Mouse (Mus musculus) midbrain, postnatal 0 days (tissue): Measurements from ENCODE around the gene Gm5089. TPM values are rescaled to one million over a fixed set of nuclear protein-coding genes. Genes with fewer than 3 reads are reported as not detected.
A peak's percentile ranks its signal among the peaks of the same experiment; 100 is the strongest.

Source experiments
- ATAC-seq: fragments of 200-750 bp; cut with Nextera tagmentation; 2 replicates; pipeline ENCODE4 v1.8.0; 2017; ENCODE audit warnings: moderate number of reproducible peaks, mild to moderate bottlenecking, moderate TSS enrichment, moderate library complexity; ENCODE audit not compliant: low FRiP score
- DNase-seq: peaks from one replicate; pipeline ENCODE4 v3.0.0-alpha.2; 2015; ENCODE audit warnings: low spot score
- H3K27ac ChIP-seq: fragments of 300-500 bp; sonication (generic); 2 replicates; pipeline ENCODE4 v1.5.1; 2014; ENCODE audit warnings: low read depth, mild to moderate bottlenecking, low read length, mixed read lengths
- H3K27me3 ChIP-seq: fragments of 300-500 bp; sonication (generic); 2 replicates; pipeline ENCODE4 v1.6.1; 2014; ENCODE audit warnings: low read length, control low read depth, mixed read lengths; ENCODE audit not compliant: insufficient read depth
- H3K36me3 ChIP-seq: fragments of 300-500 bp; sonication (generic); 2 replicates; pipeline ENCODE4 v1.6.1; 2014; ENCODE audit warnings: low read length, control low read depth, mixed read lengths; ENCODE audit not compliant: insufficient read depth
- H3K4me1 ChIP-seq: fragments of 300-500 bp; sonication (generic); 2 replicates; pipeline ENCODE4 v1.6.1; 2014; ENCODE audit warnings: mild to moderate bottlenecking, control low read depth, antibody characterized with exemption, low read length, mixed read lengths; ENCODE audit not compliant: insufficient read depth
- H3K4me2 ChIP-seq: fragments of 300-500 bp; sonication (generic); 2 replicates; pipeline ENCODE4 v1.6.1; 2014; ENCODE audit warnings: low read depth, mild to moderate bottlenecking, low read length, mixed read lengths; ENCODE audit not compliant: poor library complexity, severe bottlenecking
- H3K4me3 ChIP-seq: fragments of 300-500 bp; sonication (generic); 2 replicates; pipeline ENCODE4 v1.5.1; 2014; ENCODE audit warnings: low read depth, mild to moderate bottlenecking, low read length, moderate library complexity
- H3K9ac ChIP-seq: fragments of 300-500 bp; sonication (generic); replicated peaks from 2 replicates; pipeline ENCODE4 v1.6.1; 2014; ENCODE audit warnings: mild to moderate bottlenecking, low read length, moderate library complexity, mixed read lengths; ENCODE audit not compliant: poor library complexity, severe bottlenecking
- H3K9me3 ChIP-seq: fragments of 300-500 bp; sonication (generic); 2 replicates; pipeline ENCODE4 v1.6.1; 2016; ENCODE audit warnings: low read length, control low read depth
- CTCF ChIP-seq: IDR thresholded peaks from 2 replicates; pipeline ENCODE4 v1.5.1; 2016; ENCODE audit warnings: antibody characterized with exemption, mild to moderate bottlenecking
- WGBS: fragments of 180-500 bp; shearing (Covaris S2); extraction: QIAGEN DNeasy Blood & Tissue Kit; methylation state at CpG from one replicate; pipeline ENCODE4 v1.1.7; 2014; 5-methylcytosine and 5-hydroxymethylcytosine counted together
- polyA plus RNA-seq: library from polyadenylated mRNA; unstranded; fragments of >200 nt; fragmentation: Nextera tagmentation; extraction: Ambion mirVana; gene quantifications from 2 replicates; pipeline ENCODE4 v1.2.1, GENCODE M21; 2015
- total RNA-seq: library from RNA; depleted of rRNA; stranded (reverse); fragments of >200 nt; gene quantifications from 2 replicates; pipeline ENCODE4 v1.2.3, GENCODE M21; 2014

Gm5089 gene
- total and polyA plus RNA-seq, 2 experiments from 2014 or later = 1.9 TPM; not detected in 1

- Histone ChIP-seq H3K36me3 (no peaks in the 10 kb centered on the region), H3K9me3 (no peaks in the 10 kb centered on the region), H3K4me3 (no peak overlapping the region), H3K27ac (no peak overlapping the region), H3K9ac (no peak overlapping the region), H3K4me1 (0 out of 2 replicates have a peak, but pooled peaks cover 4% of the 10 kb centered on the region), H3K4me2 (no peak overlapping the region), H3K27me3 (peaks cover 58% of the 10 kb centered on the region)
- no peak for TF ChIP-seq CTCF
- no peak for ATAC-seq
- no peak for DNase-seq
- 64% methylated on average over 5 of the region's 5 CpGs for WGBS
Measured at GRCm38 (mm10) chr14:122451551-122452145, 733 bp upstream of the Gm5089 start.

- Histone ChIP-seq H3K27me3 (peaks cover 47% of the 10 kb centered on the region), H3K4me1 (0 out of 2 replicates have a peak, but pooled peaks cover 4% of the 10 kb centered on the region), H3K9ac (peak overlapping the region; percentile 46), H3K4me3 (peak overlapping the region; percentile 34), H3K9me3 (no peaks in the 10 kb centered on the region), H3K36me3 (no peaks in the 10 kb centered on the region), H3K27ac (0 out of 2 replicates have a peak overlapping the region, but pooled peaks have one; percentile 34), H3K4me2 (peak overlapping the region; percentile 54)
- ATAC-seq (no peak), DNase-seq (peak; percentile 71)
- WGBS = 4% methylated on average over 29 of the region's 29 CpGs
- no peak for TF ChIP-seq CTCF
Measured at GRCm38 (mm10) chr14:122449601-122450495, 1.1 kb downstream of the Gm5089 start.

- no peak overlapping the region for H3K4me3 ChIP-seq
- H3K36me3 ChIP-seq = no peaks in the 10 kb centered on the region
- H3K4me2 ChIP-seq = no peak overlapping the region
- TF ChIP-seq CTCF = no peak
- H3K4me1 ChIP-seq = no peaks in the 10 kb centered on the region
- no peak overlapping the region for H3K27ac ChIP-seq
- peak; percentile 17 for DNase-seq
- H3K27me3 ChIP-seq = no peaks in the 10 kb centered on the region
- WGBS = 75% methylated on average over 10 of the region's 10 CpGs
- no peak overlapping the region for H3K9ac ChIP-seq
- ATAC-seq = no peak
- no peaks in the 10 kb centered on the region for H3K9me3 ChIP-seq
Measured at GRCm38 (mm10) chr14:122436850-122437249, 14.1 kb downstream of the Gm5089 start.

GRCm38 (mm10) chr14:122434039-122434438, 16.9 kb downstream of the Gm5089 start:
- Histone ChIP-seq H3K27ac (no peak overlapping the region), H3K4me2 (no peak overlapping the region)
- no peak for TF ChIP-seq CTCF

GRCm38 (mm10) chr14:122432558-122432957, 18.4 kb downstream of the Gm5089 start:
- Histone ChIP-seq H3K27me3 (no peaks in the 10 kb centered on the region), H3K9ac (no peak overlapping the region), H3K4me2 (no peak overlapping the region), H3K36me3 (no peaks in the 10 kb centered on the region), H3K27ac (no peak overlapping the region), H3K9me3 (no peaks in the 10 kb centered on the region), H3K4me3 (no peak overlapping the region), H3K4me1 (no peaks in the 10 kb centered on the region)
- WGBS = 53% methylated on average over 3 of the region's 3 CpGs
- ATAC-seq = no peak
- no peak for DNase-seq
- TF ChIP-seq CTCF = no peak

More at GRCm38 (mm10) chr14:122434039-122434438, 16.9 kb downstream of the Gm5089 start:
- Histone ChIP-seq H3K27me3 (no peaks in the 10 kb centered on the region), H3K9me3 (no peaks in the 10 kb centered on the region), H3K4me1 (no peaks in the 10 kb centered on the region), H3K9ac (no peak overlapping the region), H3K4me3 (no peak overlapping the region), H3K36me3 (no peaks in the 10 kb centered on the region)
- ATAC-seq (no peak), DNase-seq (no peak)
- WGBS = 94% methylated on average over 10 of the region's 10 CpGs

GRCm38 (mm10) chr14:122427654-122428053, 23.3 kb downstream of the Gm5089 start:
- 75% methylated on average over 3 of the region's 3 CpGs for WGBS
- ATAC-seq = no peak
- H3K4me2 ChIP-seq = no peak overlapping the region
- no peaks in the 10 kb centered on the region for H3K27me3 ChIP-seq
- H3K36me3 ChIP-seq = no peaks in the 10 kb centered on the region
- no peak for DNase-seq
- H3K27ac ChIP-seq = no peak overlapping the region
- no peak overlapping the region for H3K4me3 ChIP-seq
- no peak overlapping the region for H3K9ac ChIP-seq
- H3K4me1 ChIP-seq = no peaks in the 10 kb centered on the region
- TF ChIP-seq CTCF = no peak
- no peaks in the 10 kb centered on the region for H3K9me3 ChIP-seq
